Mouse (Mus musculus): ENCODE data around the gene 4930452B06Rik. TPM values are rescaled to one million over a fixed set of nuclear protein-coding genes. Genes with fewer than 3 reads are reported as not detected.

4930452B06Rik gene
- polyA plus RNA-seq, 1 experiment from 2014 or later: 8.4 TPM

- H3K4me2 ChIP-seq (ENCODE audit: low read length): no peak overlapping the region
- 51% methylated on average over 6 of the region's 6 CpGs for WGBS
- H3K9ac ChIP-seq (ENCODE audit: low read depth, low read length): no peak overlapping the region
- H3K27ac ChIP-seq: no peak overlapping the region
- no peak overlapping the region for H3K4me3 ChIP-seq (replicated peaks; ENCODE audit: low read depth, low read length)
- ATAC-seq (replicated peaks; ENCODE audit: low FRiP score, low read depth) (no peak), DNase-seq (ENCODE audit: low spot score) (no peak)
- no peaks in the 10 kb centered on the region for H3K36me3 ChIP-seq (ENCODE audit: insufficient read depth, low read length)
- H3K4me1 ChIP-seq (replicated peaks; ENCODE audit: insufficient read depth, low read length): no peaks in the 10 kb centered on the region
- no peaks in the 10 kb centered on the region for H3K9me3 ChIP-seq (replicated peaks; ENCODE audit: low read length)
- no peaks in the 10 kb centered on the region for H3K27me3 ChIP-seq (ENCODE audit: insufficient read depth, low read length)
- no peak for TF ChIP-seq CTCF (IDR thresholded peaks at IDR 0.05; ENCODE audit: low read depth)
These were observed 273.7 kb downstream of the 4930452B06Rik start for GRCm38 (mm10) chr14:8392181-8392825.

Data from kidney, postnatal 0 days (tissue).